Mouse (Mus musculus) E14TG2a.4 (cell line): ENCODE results near the gene Ttc13.

ENCODE experiments used
- CTCF ChIP-seq: conservative IDR thresholded peaks from 2 replicates; pipeline ENCODE4 v1.5.1; 2014; ENCODE audit warnings: low read length
- POU5F1 ChIP-seq: IDR thresholded peaks from 2 replicates; pipeline ENCODE4 v1.6.1; 2014; ENCODE audit warnings: low read length, borderline replicate concordance

DNA sequence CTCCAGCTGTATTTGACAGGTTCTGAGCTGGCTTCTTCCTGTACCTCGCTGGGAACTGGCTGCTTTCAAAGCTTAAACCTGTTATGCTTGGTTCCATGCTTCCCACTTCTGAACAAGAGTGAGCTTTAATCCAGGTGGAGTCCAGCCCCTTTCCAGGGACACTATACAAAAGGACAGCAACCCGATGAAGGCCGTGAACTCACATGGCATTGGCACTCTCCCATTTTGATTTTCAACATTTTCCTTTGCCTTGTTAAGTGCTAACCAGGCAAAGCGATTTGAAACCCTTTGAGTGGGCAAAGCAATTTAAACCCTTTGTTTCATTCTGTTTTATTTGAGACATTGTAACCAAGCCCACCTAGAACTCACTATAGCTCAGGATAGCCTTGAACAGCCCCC lies 33.0 kb upstream of the Ttc13 start:
- TF ChIP-seq CTCF (no peak), POU5F1 (no peak)
